Mouse (Mus musculus) stomach, embryonic 14.5 days (tissue): ENCODE results near the gene Plxnd1. TPM values are rescaled to one million over a fixed set of nuclear protein-coding genes. Genes with fewer than 3 reads are reported as not detected.

Experiments used
- ATAC-seq: fragments of 200-750 bp; cut with Nextera tagmentation; 2 replicates; pipeline ENCODE4 v1.8.0; 2017; ENCODE audit warnings: low read depth, moderate TSS enrichment; ENCODE audit not compliant: insufficient number of reproducible peaks, insufficient read depth, low FRiP score
- H3K27ac ChIP-seq: fragments of 300-500 bp; sonication (generic); 2 replicates; pipeline ENCODE4 v1.5.1; 2014; ENCODE audit warnings: mild to moderate bottlenecking, low read length, moderate library complexity, mixed read lengths
- H3K27me3 ChIP-seq: fragments of 300-500 bp; sonication (generic); 2 replicates; pipeline ENCODE4 v1.6.1; 2014; ENCODE audit warnings: low read length, control low read depth, mixed read lengths; ENCODE audit not compliant: control insufficient read depth, insufficient read depth
- H3K36me3 ChIP-seq: fragments of 300-500 bp; sonication (generic); 2 replicates; pipeline ENCODE4 v1.6.1; 2014; ENCODE audit warnings: mild to moderate bottlenecking, control low read depth, low read length, moderate library complexity, mixed read lengths; ENCODE audit not compliant: control insufficient read depth, insufficient read depth
- H3K4me1 ChIP-seq: fragments of 300-500 bp; sonication (generic); 2 replicates; pipeline ENCODE4 v1.6.1; 2014; ENCODE audit warnings: low read length, control low read depth, mixed read lengths; ENCODE audit not compliant: control insufficient read depth, insufficient read depth
- H3K4me2 ChIP-seq: fragments of 300-500 bp; sonication (generic); replicated peaks from 2 replicates; pipeline ENCODE4 v1.6.1; 2014; ENCODE audit warnings: low read depth, low read length, control low read depth
- H3K4me3 ChIP-seq: fragments of 300-500 bp; sonication (generic); 2 replicates; pipeline ENCODE4 v1.5.1; 2014; ENCODE audit warnings: low read depth, low read length, control low read depth
- H3K9ac ChIP-seq: fragments of 300-500 bp; sonication (generic); replicated peaks from 2 replicates; pipeline ENCODE4 v1.6.1; 2014; ENCODE audit warnings: low read depth, mild to moderate bottlenecking, control low read depth, low read length, moderate library complexity, mixed read lengths
- H3K9me3 ChIP-seq: fragments of 300-500 bp; sonication (generic); 2 replicates; pipeline ENCODE4 v1.6.1; 2016; ENCODE audit warnings: low read depth, low read length, control low read depth; ENCODE audit not compliant: control insufficient read depth
- WGBS: fragments of 180-500 bp; shearing (Covaris S2); extraction: QIAGEN DNeasy Blood & Tissue Kit; methylation state at CpG from one replicate; pipeline ENCODE4 v1.1.7; 2014; 5-methylcytosine and 5-hydroxymethylcytosine counted together
- polyA plus RNA-seq: library from polyadenylated mRNA; unstranded; fragments of >200 nt; fragmentation: Nextera tagmentation; extraction: Ambion mirVana; gene quantifications from 2 replicates; pipeline ENCODE4 v1.2.1, GENCODE M21; 2014

The Plxnd1 gene
- polyA plus RNA-seq, 1 experiment from 2014 or later, result 44.5 TPM

DNA sequence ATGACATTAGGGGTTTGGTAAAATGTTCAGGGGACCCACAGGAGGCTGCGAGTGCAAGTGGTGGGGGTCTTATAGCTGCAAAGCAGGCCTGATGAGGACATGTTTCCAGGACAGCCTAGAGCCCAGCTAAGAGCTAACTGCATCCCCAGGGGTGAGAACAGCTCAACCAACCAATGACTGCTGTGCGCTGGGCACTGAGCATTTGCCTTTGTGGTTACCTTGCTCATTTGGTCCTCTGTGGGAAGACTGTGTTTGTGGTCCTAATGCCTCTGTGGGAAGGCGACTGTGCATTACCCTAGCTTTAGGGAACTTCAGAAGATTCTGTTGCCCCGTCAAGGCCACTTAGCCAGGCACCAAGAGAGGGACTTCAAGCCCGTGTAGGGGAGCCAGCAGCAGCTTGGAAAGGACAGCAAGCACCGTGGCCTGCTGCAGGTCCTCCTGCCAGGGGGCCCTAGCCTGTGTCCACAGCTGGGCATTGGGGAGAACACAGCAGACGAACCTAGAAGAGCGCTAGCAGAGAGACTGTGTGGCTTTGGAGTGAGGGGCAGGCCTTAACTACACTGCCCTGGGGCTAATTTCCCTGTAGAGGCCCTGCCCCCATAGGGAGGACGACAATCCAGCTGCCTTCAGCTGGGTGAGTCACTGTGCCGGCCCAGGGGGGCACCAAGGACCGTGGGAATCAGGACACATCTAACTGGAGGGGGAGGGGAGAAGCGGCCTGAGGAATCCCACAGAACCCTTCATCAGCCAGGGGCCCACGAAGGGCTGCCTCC lies 3.5 kb downstream of the Plxnd1 start:
- peak overlapping the region; percentile 88 for H3K4me2 ChIP-seq
- no peaks in the 10 kb centered on the region for H3K36me3 ChIP-seq
- no peaks in the 10 kb centered on the region for H3K9me3 ChIP-seq
- H3K4me3 ChIP-seq, result peak overlapping the region; percentile 66
- peaks cover 8% of the 10 kb centered on the region; the same call in 1 of the 2 replicates for H3K27me3 ChIP-seq
- peaks cover 43% of the 10 kb centered on the region for H3K4me1 ChIP-seq
- H3K9ac ChIP-seq, result peak overlapping the region; percentile 18; the same call in 1 of the 2 replicates
- peak overlapping the region; percentile 72; the same call in 1 of the 2 replicates for H3K27ac ChIP-seq
- ATAC-seq, result no peak
- 36% methylated on average over 13 of the region's 13 CpGs for WGBS

DNA sequence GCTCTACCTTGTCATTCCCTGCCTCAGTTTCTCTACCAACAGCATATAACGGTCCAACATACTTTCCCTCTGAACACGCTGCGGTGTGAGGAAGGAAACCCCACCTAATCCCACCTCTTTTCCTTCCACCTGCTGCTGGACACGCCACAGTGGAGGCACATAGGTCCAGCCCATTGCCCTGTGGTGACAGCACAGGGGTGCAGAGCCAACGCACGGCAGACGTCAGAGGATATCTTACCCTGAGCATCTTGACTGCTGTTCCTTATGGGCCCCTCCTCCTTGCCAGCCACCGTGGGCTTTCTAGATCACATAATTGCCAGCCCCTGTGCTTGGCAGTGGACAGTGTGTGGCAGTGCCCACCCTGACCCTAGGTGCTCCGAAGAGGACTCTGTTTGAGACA lies 4.3 kb downstream of the Plxnd1 start:
- Histone ChIP-seq H3K9me3 (no peaks in the 10 kb centered on the region), H3K4me2 (peak overlapping the region; percentile 88), H3K4me3 (peak overlapping the region; percentile 66; the same call in 1 of the 2 replicates), H3K9ac (no peak overlapping the region), H3K4me1 (peaks cover 44% of the 10 kb centered on the region), H3K36me3 (no peaks in the 10 kb centered on the region), H3K27me3 (peaks cover 8% of the 10 kb centered on the region; the same call in 1 of the 2 replicates), H3K27ac (no peak overlapping the region)
- 86% methylated on average over 9 of the region's 9 CpGs for WGBS
- ATAC-seq, result no peak

DNA sequence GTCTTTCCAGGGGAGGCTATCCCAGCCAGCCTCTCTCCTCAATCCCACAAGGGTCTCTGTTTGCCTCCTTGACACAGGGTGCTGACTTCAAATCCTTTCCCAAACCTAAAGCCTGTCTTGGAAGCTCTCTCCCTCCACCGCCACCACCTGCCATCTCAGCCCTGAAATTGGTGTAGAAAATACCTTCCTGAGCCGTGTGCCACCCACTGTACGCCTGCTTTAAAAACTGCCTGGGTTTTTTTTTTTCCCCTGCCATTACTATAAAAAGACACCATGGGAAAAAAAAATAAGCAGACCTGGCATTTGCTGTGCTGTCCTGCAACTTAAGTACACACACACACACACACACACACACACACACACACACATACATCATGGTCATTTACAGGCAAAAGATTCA lies 4.7 kb downstream of the Plxnd1 start:
- H3K4me1 ChIP-seq, result peaks cover 48% of the 10 kb centered on the region
- H3K9me3 ChIP-seq, result no peaks in the 10 kb centered on the region
- H3K4me2 ChIP-seq, result peak overlapping the region; percentile 88
- WGBS, result 80% methylated on average over 3 of the region's 3 CpGs
- ATAC-seq, result no peak
- peaks cover 8% of the 10 kb centered on the region; the same call in 1 of the 2 replicates for H3K27me3 ChIP-seq
- no peak overlapping the region for H3K27ac ChIP-seq
- H3K36me3 ChIP-seq, result no peaks in the 10 kb centered on the region
- H3K9ac ChIP-seq, result no peak overlapping the region
- 0 out of 2 replicates have a peak overlapping the region, but pooled peaks have one; percentile 1 for H3K4me3 ChIP-seq

DNA sequence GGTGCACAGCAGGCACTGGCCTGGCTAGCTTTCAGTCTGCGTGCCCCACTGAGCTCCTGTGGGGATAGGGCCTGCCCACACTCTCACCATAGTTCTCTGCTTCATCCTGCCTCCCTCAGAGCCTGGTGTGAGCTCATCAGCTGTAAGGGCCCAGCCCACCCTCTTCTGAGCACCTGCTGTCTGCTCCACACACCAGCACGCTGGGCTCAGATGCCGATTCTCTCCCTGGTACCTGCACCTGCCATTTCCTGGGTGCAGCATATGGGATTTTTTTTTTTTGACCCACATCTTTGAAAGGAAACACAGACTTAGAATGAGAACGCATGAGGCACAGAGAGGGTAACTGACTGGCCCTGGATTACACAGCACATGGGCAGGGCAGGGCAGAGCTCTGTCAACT lies 5.2 kb downstream of the Plxnd1 start:
- Histone ChIP-seq H3K4me3 (peak overlapping the region; percentile 1; the same call in 1 of the 2 replicates), H3K4me1 (peaks cover 52% of the 10 kb centered on the region), H3K9me3 (no peaks in the 10 kb centered on the region), H3K36me3 (no peaks in the 10 kb centered on the region), H3K4me2 (peak overlapping the region; percentile 88; the same call in 1 of the 2 replicates), H3K27ac (no peak overlapping the region), H3K9ac (no peak overlapping the region), H3K27me3 (peaks cover 8% of the 10 kb centered on the region; the same call in 1 of the 2 replicates)
- no peak for ATAC-seq
- 73% methylated on average over 4 of the region's 4 CpGs for WGBS

DNA sequence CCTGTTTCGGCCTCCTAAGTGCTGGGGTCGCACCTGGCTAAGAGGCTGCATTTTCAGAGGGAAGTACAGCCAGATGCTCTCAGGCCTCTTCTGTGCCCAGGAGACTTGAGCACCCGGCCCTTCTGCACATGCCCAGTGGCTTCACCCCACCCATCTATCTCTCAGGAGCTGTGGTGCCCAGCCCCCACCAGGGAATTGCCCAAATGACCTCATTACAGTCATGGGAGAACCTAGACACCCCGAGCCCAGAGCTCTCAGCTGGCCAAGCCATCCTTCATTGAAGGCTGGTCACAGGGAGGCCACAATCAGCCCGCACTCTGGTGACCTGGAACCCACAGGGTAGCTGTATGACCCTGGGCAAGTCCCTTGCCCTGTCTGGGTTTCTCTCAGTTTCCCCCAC lies 5.8 kb downstream of the Plxnd1 start:
- H3K4me2 ChIP-seq, result peak overlapping the region; percentile 88; the same call in 1 of the 2 replicates
- no peaks in the 10 kb centered on the region for H3K9me3 ChIP-seq
- no peak for ATAC-seq
- peaks cover 8% of the 10 kb centered on the region; the same call in 1 of the 2 replicates for H3K27me3 ChIP-seq
- WGBS, result 71% methylated on average over 5 of the region's 5 CpGs
- H3K4me1 ChIP-seq, result peaks cover 53% of the 10 kb centered on the region
- H3K4me3 ChIP-seq, result no peak overlapping the region
- no peak overlapping the region for H3K9ac ChIP-seq
- H3K36me3 ChIP-seq, result no peaks in the 10 kb centered on the region
- H3K27ac ChIP-seq, result no peak overlapping the region

DNA sequence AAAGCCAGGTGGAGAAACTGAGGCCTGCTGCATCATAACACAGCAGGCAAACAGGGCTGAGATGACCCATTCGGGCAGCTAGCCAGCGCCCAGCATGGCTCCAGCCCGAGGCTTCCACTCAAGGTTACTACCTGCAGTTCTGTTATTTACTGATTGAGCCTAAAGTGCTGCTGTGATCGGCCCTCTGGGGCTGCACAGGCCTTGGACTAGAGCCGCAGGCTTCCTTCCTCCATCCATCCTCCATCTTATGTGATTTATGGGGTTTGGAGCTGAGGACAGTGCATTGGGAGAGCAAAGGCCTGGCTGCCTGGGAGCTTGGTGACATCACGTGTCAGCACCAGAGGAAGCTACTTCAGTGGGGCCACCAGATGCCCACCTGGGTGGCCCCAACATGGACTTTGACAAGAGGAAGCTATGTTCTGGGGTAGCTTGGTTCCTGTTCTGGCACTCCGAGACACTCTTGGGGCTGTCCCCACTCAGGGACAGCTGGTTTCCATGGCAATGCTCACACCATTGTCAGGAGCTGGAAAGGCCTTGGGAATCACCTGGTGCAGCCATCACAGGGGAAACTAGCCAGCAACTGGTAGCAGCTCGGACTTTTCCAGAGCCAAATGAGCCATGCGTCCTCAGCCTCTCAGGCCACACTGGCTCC lies 7.6 kb downstream of the Plxnd1 start:
- Histone ChIP-seq H3K4me2 (0 out of 2 replicates have a peak overlapping the region, but pooled peaks have one; percentile 0), H3K4me1 (peaks cover 52% of the 10 kb centered on the region), H3K27ac (no peak overlapping the region), H3K27me3 (no peaks in the 10 kb centered on the region), H3K36me3 (no peaks in the 10 kb centered on the region), H3K9ac (no peak overlapping the region), H3K9me3 (no peaks in the 10 kb centered on the region), H3K4me3 (no peak overlapping the region)
- ATAC-seq, result no peak
- WGBS, result 62% methylated on average over 9 of the region's 9 CpGs

DNA sequence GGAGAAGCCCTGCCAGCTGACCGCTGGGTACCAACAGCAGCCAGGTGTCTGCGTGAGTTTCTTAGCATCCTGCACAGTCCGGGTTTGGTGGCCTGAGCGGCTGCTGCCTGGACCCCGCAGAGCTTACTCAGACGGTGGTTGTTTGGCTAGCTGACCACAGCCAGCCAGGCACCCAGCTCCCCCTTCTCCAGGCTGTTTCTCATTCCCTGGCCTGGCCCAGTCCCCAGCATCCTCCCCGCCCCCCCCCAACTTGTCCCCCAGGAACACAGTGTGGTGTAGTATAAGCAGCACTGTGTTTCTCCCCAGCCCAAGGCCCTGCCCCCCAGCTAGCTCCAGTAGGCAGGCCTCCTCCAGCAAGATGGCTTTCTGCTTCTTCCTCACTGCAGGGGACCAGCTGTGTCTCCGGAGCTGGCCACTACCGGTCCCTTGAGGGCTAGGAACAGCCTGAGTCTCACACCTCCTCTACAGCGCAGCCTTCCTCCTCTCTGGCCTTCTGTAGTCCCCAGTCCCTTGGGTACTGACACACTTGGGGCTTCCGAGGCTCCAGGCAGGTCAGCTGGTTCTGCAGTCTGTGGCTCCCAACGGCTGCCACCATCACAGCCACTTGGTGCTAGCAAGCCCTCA lies 8.2 kb downstream of the Plxnd1 start:
- WGBS, result 54% methylated on average over 11 of the region's 12 CpGs
- Histone ChIP-seq H3K4me3 (no peak overlapping the region), H3K9me3 (no peaks in the 10 kb centered on the region), H3K9ac (no peak overlapping the region), H3K4me1 (peaks cover 49% of the 10 kb centered on the region), H3K27ac (no peak overlapping the region), H3K36me3 (no peaks in the 10 kb centered on the region), H3K4me2 (0 out of 2 replicates have a peak overlapping the region, but pooled peaks have one; percentile 0), H3K27me3 (no peaks in the 10 kb centered on the region)
- no peak for ATAC-seq

DNA sequence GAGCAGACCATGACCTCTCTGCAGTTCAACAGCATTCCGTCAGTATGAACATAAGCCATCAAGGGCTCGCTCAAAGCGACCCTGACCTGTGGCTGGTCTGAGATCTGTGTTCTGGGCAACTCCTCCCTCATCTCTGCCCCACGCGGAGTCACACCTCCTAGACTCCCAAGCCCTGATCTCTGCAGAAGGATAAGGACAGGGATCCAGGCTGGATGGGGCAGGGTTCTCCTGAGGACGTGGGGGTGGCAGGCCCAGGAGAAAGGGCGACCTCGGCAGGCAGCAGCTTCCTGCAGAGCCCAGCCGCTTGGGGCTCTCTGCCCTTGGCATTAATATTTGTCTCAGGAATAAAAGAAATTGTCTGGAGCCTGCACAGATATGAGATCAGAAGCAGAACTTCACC lies 9.2 kb downstream of the Plxnd1 start:
- Histone ChIP-seq H3K4me1 (peaks cover 40% of the 10 kb centered on the region), H3K4me3 (no peak overlapping the region), H3K4me2 (peak overlapping the region; percentile 17; the same call in 1 of the 2 replicates), H3K9ac (no peak overlapping the region), H3K27me3 (no peaks in the 10 kb centered on the region), H3K36me3 (no peaks in the 10 kb centered on the region), H3K27ac (no peak overlapping the region), H3K9me3 (no peaks in the 10 kb centered on the region)
- WGBS, result 39% methylated on average over 9 of the region's 9 CpGs
- no peak for ATAC-seq
